Mouse (Mus musculus): Measurements from ENCODE around the gene Nog. TPM values are rescaled to one million over a fixed set of nuclear protein-coding genes. Genes with fewer than 3 reads are reported as not detected.

Nog gene
- total and polyA plus RNA-seq, 3 experiments = not detected

GRCm38 (mm10) chr11:89337910-89338309, 35.8 kb upstream of the Nog start (continued):
- no peak for TF ChIP-seq ZKSCAN1 (IDR thresholded peaks at IDR 0.05; ENCODE audit: low read depth, low read length)

GRCm38 (mm10) chr11:89327089-89327881, 25.2 kb upstream of the Nog start:
- Histone ChIP-seq H3K9me3 (replicated peaks; ENCODE audit: insufficient read depth, low read length) (no peaks in the 10 kb centered on the region), H3K27ac (ENCODE audit: control insufficient read depth, low read depth, low read length) (peak overlapping the region; percentile 49), H3K4me1 (ENCODE audit: control insufficient read depth in 1 of 2, insufficient read depth in 2 of 2, low read length in 2 of 2) (no peaks in the 10 kb centered on the region), H3K9ac (ENCODE audit: control insufficient read depth, low read depth, low read length, poor library complexity, severe bottlenecking) (no peak overlapping the region), H3K79me2 (ENCODE audit: control insufficient read depth, insufficient read depth, low read length, poor library complexity) (no peaks in the 10 kb centered on the region), H3K27me3 (ENCODE audit: control insufficient read depth in 1 of 2, insufficient read depth in 2 of 2, low read length in 2 of 2) (no peaks in the 10 kb centered on the region), H3K36me3 (ENCODE audit: control insufficient read depth in 1 of 2, insufficient read depth in 2 of 2, low read length in 2 of 2) (no peaks in the 10 kb centered on the region), H3K4me3 (ENCODE audit: control insufficient read depth in 1 of 2, insufficient read depth in 1 of 2, low read depth in 2 of 2, low read length in 2 of 2) (no peak overlapping the region)
- TF ChIP-seq JUND (IDR thresholded peaks at IDR 0.05; ENCODE audit: low read depth, low read length) = no peak
- peak; percentile 88 for TF ChIP-seq ZNF384 (IDR thresholded peaks at IDR 0.05; ENCODE audit: low read depth, low read length)
- peak; percentile 25 for DNase-seq (ENCODE audit: low read depth, low spot score)

GRCm38 (mm10) chr11:89321775-89322174, 19.6 kb upstream of the Nog start:
- DNase-seq (ENCODE audit: low read depth, low spot score) = no peak
- no peak overlapping the region for H3K9ac ChIP-seq (ENCODE audit: control insufficient read depth, low read depth, low read length, poor library complexity, severe bottlenecking)
- no peaks in the 10 kb centered on the region for H3K36me3 ChIP-seq (ENCODE audit: control insufficient read depth in 1 of 2, insufficient read depth in 2 of 2, low read length in 2 of 2)
- H3K27me3 ChIP-seq (ENCODE audit: control insufficient read depth in 1 of 2, insufficient read depth in 2 of 2, low read length in 2 of 2) = no peaks in the 10 kb centered on the region
- H3K4me1 ChIP-seq (ENCODE audit: control insufficient read depth in 1 of 2, insufficient read depth in 2 of 2, low read length in 2 of 2) = no peaks in the 10 kb centered on the region
- no peak overlapping the region for H3K27ac ChIP-seq (ENCODE audit: control insufficient read depth, low read depth, low read length)
- no peaks in the 10 kb centered on the region for H3K9me3 ChIP-seq (replicated peaks; ENCODE audit: insufficient read depth, low read length)
- TF ChIP-seq EP300 (IDR thresholded peaks at IDR 0.05; ENCODE audit: low read depth in 1 of 2, low read length in 2 of 2) (peak in 1 of 2 experiments; percentile 33; a peak in 1 of 4 replicates), E2F4 (IDR thresholded peaks at IDR 0.05; ENCODE audit: borderline replicate concordance, low read depth, low read length) (no peak), TCF12 (IDR thresholded peaks at IDR 0.05; ENCODE audit: low read depth, low read length) (peak; percentile 73; the same call in 1 of the 2 replicates)
- no peak overlapping the region for H3K4me3 ChIP-seq (ENCODE audit: control insufficient read depth in 1 of 2, insufficient read depth in 1 of 2, low read depth in 2 of 2, low read length in 2 of 2)
- no peaks in the 10 kb centered on the region for H3K79me2 ChIP-seq (ENCODE audit: control insufficient read depth, insufficient read depth, low read length, poor library complexity)

- no peak for DNase-seq (ENCODE audit: low read depth, low spot score)
- Histone ChIP-seq H3K27ac (ENCODE audit: control insufficient read depth, low read depth, low read length) (no peak overlapping the region), H3K79me2 (ENCODE audit: control insufficient read depth, insufficient read depth, low read length, poor library complexity) (no peaks in the 10 kb centered on the region), H3K36me3 (ENCODE audit: control insufficient read depth in 1 of 2, insufficient read depth in 2 of 2, low read length in 2 of 2) (no peaks in the 10 kb centered on the region), H3K27me3 (ENCODE audit: control insufficient read depth in 1 of 2, insufficient read depth in 2 of 2, low read length in 2 of 2) (no peaks in the 10 kb centered on the region), H3K4me3 (ENCODE audit: control insufficient read depth in 1 of 2, insufficient read depth in 1 of 2, low read depth in 2 of 2, low read length in 2 of 2) (no peak overlapping the region), H3K9ac (ENCODE audit: control insufficient read depth, low read depth, low read length, poor library complexity, severe bottlenecking) (no peak overlapping the region), H3K4me1 (ENCODE audit: control insufficient read depth in 1 of 2, insufficient read depth in 2 of 2, low read length in 2 of 2) (no peaks in the 10 kb centered on the region), H3K9me3 (replicated peaks; ENCODE audit: insufficient read depth, low read length) (no peaks in the 10 kb centered on the region)
- TF ChIP-seq GATA1 (IDR thresholded peaks at IDR 0.05; ENCODE audit: low read depth, low read length) (no peak), POLR2AphosphoS5 (IDR thresholded peaks at IDR 0.05; ENCODE audit: borderline replicate concordance, low read depth, low read length) (no peak), ETS1 (IDR thresholded peaks at IDR 0.05; ENCODE audit: low read depth, low read length) (no peak), MAFK (IDR thresholded peaks at IDR 0.05; ENCODE audit: borderline replicate concordance, low read depth, low read length) (no peak), E2F4 (IDR thresholded peaks at IDR 0.05; ENCODE audit: borderline replicate concordance, low read depth, low read length) (no peak), JUND (IDR thresholded peaks at IDR 0.05; ENCODE audit: low read depth, low read length) (no peak)
Observed at GRCm38 (mm10) chr11:89319675-89320074, 17.5 kb upstream of the Nog start.

Data from MEL (cell line).